Mouse (Mus musculus) E14TG2a.4 (cell line): Measurements from ENCODE around the gene Btnl6.

Source experiments
- H3K27me3 ChIP-seq: 2 replicates; pipeline ENCODE4 v1.6.1; 2014; ENCODE audit warnings: low read length, control low read depth; ENCODE audit not compliant: insufficient read depth
- H3K36me3 ChIP-seq: 2 replicates; pipeline ENCODE4 v1.6.1; 2014; ENCODE audit warnings: low read length, control low read depth; ENCODE audit not compliant: insufficient read depth
- H3K4me1 ChIP-seq: replicated peaks from 2 replicates; pipeline ENCODE4 v1.6.1; 2014; ENCODE audit warnings: low read depth, low read length, control low read depth
- H3K4me3 ChIP-seq: replicated peaks from 2 replicates; pipeline ENCODE4 v1.5.1; 2014; ENCODE audit warnings: mild to moderate bottlenecking, low read length
- H3K9me3 ChIP-seq: 2 replicates; pipeline ENCODE4 v1.6.1; 2014; ENCODE audit warnings: low read length, control low read depth
- CTCF ChIP-seq: conservative IDR thresholded peaks from 2 replicates; pipeline ENCODE4 v1.5.1; 2014; ENCODE audit warnings: low read length
- NANOG ChIP-seq: IDR thresholded peaks from 2 replicates; pipeline ENCODE4 v1.6.1; 2014; ENCODE audit warnings: borderline replicate concordance, low read length, mixed read lengths
- POU5F1 ChIP-seq: IDR thresholded peaks from 2 replicates; pipeline ENCODE4 v1.6.1; 2014; ENCODE audit warnings: low read length, borderline replicate concordance

Btnl6 gene

GRCm38 (mm10) chr17:34517252-34517651 is at the start of gene Btnl6:
Btnl6 (minus strand) TSS chr17:34517352.
- Histone ChIP-seq H3K4me1 (no peaks in the 10 kb centered on the region), H3K36me3 (no peaks in the 10 kb centered on the region), H3K4me3 (no peak within 1 kb of the TSS), H3K27me3 (peaks cover 11% of the 10 kb centered on the region; the same call in 1 of the 2 replicates), H3K9me3 (no peaks in the 10 kb centered on the region)
- TF ChIP-seq POU5F1: no peak

GRCm38 (mm10) chr17:34564796-34565195 is 47.6 kb upstream of the Btnl6 start:
- H3K27me3 ChIP-seq: no peaks in the 10 kb centered on the region
- peaks cover 46% of the 10 kb centered on the region for H3K36me3 ChIP-seq
- H3K4me1 ChIP-seq: peaks cover 81% of the 10 kb centered on the region
- no peaks in the 10 kb centered on the region for H3K9me3 ChIP-seq
- peak overlapping the region; percentile 80 for H3K4me3 ChIP-seq
- TF ChIP-seq POU5F1 (no peak), CTCF (no peak), NANOG (no peak)

- H3K27me3 ChIP-seq: no peaks in the 10 kb centered on the region
- no peak for TF ChIP-seq CTCF
- TF ChIP-seq NANOG: no peak
- no peak for TF ChIP-seq POU5F1
- peaks cover 38% of the 10 kb centered on the region for H3K36me3 ChIP-seq
- no peaks in the 10 kb centered on the region for H3K9me3 ChIP-seq
- peaks cover 84% of the 10 kb centered on the region for H3K4me1 ChIP-seq
- H3K4me3 ChIP-seq: peak within 1 kb of the TSS; percentile 80
Observed at GRCm38 (mm10) chr17:34564003-34564421, 46.9 kb upstream of the Btnl6 start, which contains the start of gene Notch4. Notch4 (plus strand) TSS chr17:34564268.

GRCm38 (mm10) chr17:34563354-34563753 is 46.2 kb upstream of the Btnl6 start:
- Histone ChIP-seq H3K36me3 (peaks cover 31% of the 10 kb centered on the region), H3K4me1 (peaks cover 85% of the 10 kb centered on the region), H3K9me3 (no peaks in the 10 kb centered on the region), H3K4me3 (peak overlapping the region; percentile 57), H3K27me3 (no peaks in the 10 kb centered on the region)
- TF ChIP-seq CTCF: no peak

- TF ChIP-seq CTCF: no peak
- TF ChIP-seq NANOG: peak; percentile 54; the same call in 1 of the 2 replicates
- Histone ChIP-seq H3K4me3 (peak overlapping the region; percentile 51), H3K4me1 (peaks cover 86% of the 10 kb centered on the region), H3K36me3 (peaks cover 24% of the 10 kb centered on the region), H3K27me3 (no peaks in the 10 kb centered on the region), H3K9me3 (no peaks in the 10 kb centered on the region)
Observed at GRCm38 (mm10) chr17:34562595-34562994, 45.4 kb upstream of the Btnl6 start.

- Histone ChIP-seq H3K27me3 (peaks cover 8% of the 10 kb centered on the region), H3K36me3 (peaks cover 10% of the 10 kb centered on the region), H3K9me3 (no peaks in the 10 kb centered on the region), H3K4me1 (peaks cover 72% of the 10 kb centered on the region), H3K4me3 (peak overlapping the region; percentile 48; the same call in 1 of the 2 replicates)
- TF ChIP-seq NANOG (no peak), CTCF (no peak)
Observed at GRCm38 (mm10) chr17:34561200-34561599, 44.0 kb upstream of the Btnl6 start.

- no peaks in the 10 kb centered on the region for H3K9me3 ChIP-seq
- peaks cover 2% of the 10 kb centered on the region for H3K36me3 ChIP-seq
- TF ChIP-seq POU5F1 (no peak), NANOG (no peak), CTCF (peak; percentile 7; the same call in 1 of the 2 replicates)
- H3K27me3 ChIP-seq: peaks cover 8% of the 10 kb centered on the region
- 0 out of 2 replicates have a peak overlapping the region, but pooled peaks have one; percentile 14 for H3K4me3 ChIP-seq
- H3K4me1 ChIP-seq: peaks cover 65% of the 10 kb centered on the region
Observed at GRCm38 (mm10) chr17:34560438-34560837, 43.3 kb upstream of the Btnl6 start.

GRCm38 (mm10) chr17:34559895-34560294 is 42.7 kb upstream of the Btnl6 start:
- peaks cover 8% of the 10 kb centered on the region for H3K27me3 ChIP-seq
- no peak overlapping the region for H3K4me3 ChIP-seq
- peaks cover 59% of the 10 kb centered on the region for H3K4me1 ChIP-seq
- no peaks in the 10 kb centered on the region for H3K36me3 ChIP-seq
- TF ChIP-seq POU5F1: no peak
- TF ChIP-seq CTCF: no peak
- no peak for TF ChIP-seq NANOG
- H3K9me3 ChIP-seq: no peaks in the 10 kb centered on the region

GRCm38 (mm10) chr17:34559116-34559515 is 42.0 kb upstream of the Btnl6 start:
- H3K27me3 ChIP-seq: peaks cover 8% of the 10 kb centered on the region
- TF ChIP-seq NANOG: no peak
- no peak for TF ChIP-seq CTCF
- no peak for TF ChIP-seq POU5F1
- no peaks in the 10 kb centered on the region for H3K9me3 ChIP-seq
- H3K4me1 ChIP-seq: peaks cover 51% of the 10 kb centered on the region
- H3K36me3 ChIP-seq: no peaks in the 10 kb centered on the region
- H3K4me3 ChIP-seq: 0 out of 2 replicates have a peak overlapping the region, but pooled peaks have one; percentile 10
